Mouse (Mus musculus) heart, postnatal 36 days (tissue): ENCODE measurements around the gene Nt5m. TPM values are rescaled to one million over a fixed set of nuclear protein-coding genes. Genes with fewer than 3 reads are reported as not detected.

Source experiments
- DNase-seq, 2 experiments: peaks; one replicate each; pipeline ENCODE4 v3.0.0; 2021 to 2022
- intact Hi-C: fragments of 180-260 bp; cut with DNase I; formaldehyde crosslinking; loops from one replicate; pipeline ENCODE4 v1.15.1; 2025
- total RNA-seq, 2 experiments: library from RNA; stranded (reverse); gene quantifications; 2 replicates each; pipeline ENCODE4 v1.2.3; 2021

Nt5m gene
- 10 to 100 TPM; 20.2 to 27.0 TPM for total RNA-seq

DNA sequence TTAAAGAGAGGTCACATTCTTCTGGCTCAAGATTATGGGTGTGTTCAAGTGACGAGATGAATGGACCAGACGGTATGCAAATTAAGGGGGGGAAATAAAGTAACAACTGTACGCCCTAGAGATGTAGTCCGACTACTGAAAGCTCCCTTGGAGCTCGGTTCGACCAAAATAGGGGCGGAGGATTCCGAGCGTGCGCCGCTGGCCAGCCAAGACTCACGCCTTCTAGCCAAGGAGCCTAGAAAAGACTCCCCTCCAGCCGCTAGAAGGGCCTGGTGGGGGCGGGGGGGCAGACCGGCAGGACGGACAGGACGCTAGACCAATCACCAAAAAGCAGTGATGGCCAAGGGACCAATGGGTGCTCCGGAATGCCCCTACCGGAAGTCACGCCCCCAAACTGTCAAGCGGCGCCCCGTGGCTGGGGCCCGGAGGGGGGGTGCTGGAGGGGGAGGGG lies at the start of gene Nt5m:
Gene Nt5m (plus strand): TSS at position 440 of the 451 bp plus-strand sequence.
- intact Hi-C loops, result loop anchor here (2.0 kb wide), 1 partner anchor 28 kb away; the partner anchor contains the start of gene Flcn
- DNase-seq, result peak; percentile 93 to 95

DNA sequence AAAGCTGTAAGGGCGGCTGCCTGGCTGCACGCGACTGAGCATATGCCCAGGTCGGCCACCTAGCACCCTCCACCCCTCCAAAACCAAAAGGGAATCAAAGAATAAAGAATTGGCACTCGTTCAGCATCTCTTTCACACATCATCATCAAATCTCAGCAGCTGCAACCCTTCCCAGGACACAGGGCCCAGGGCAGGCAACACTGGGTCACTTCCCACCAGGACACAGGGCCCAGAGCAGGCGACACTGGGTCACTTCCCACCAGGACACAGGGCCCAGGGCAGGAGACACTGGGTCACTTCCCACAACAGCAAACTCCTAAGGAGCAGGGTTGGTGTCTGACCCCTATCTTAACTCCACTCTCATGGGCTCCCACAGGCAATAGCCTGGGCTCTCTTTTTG lies 45.9 kb upstream of the Nt5m start:
- intact Hi-C loops, result no loop called here
- DNase-seq, result no peak

DNA sequence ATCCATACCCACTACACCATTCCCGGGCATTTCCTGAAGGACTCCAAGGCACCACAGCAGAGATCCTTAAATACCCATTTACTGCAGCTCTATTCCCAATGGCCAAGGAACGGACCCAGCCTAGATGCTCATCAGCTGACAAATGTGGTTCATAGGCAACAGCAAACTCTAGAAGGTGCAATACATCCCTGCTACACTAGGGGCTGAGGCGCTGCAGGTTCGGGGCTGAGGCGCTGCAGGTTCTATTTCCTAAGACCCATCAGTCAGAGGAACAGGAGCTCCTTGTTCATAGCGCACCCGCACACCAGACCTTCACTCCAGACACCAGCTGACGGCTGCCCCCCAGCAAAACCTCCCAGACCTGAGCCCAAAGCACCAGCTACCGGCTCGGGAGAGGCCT lies 38.8 kb upstream of the Nt5m start:
- intact Hi-C loops, result no loop called here
- DNase-seq, result no peak

- intact Hi-C loops, result no loop called here
- DNase-seq, result no peak
Observed at GRCm38 (mm10) chr11:59801881-59802280, 37.4 kb upstream of the Nt5m start.

- no peak for DNase-seq
- intact Hi-C loops, result no loop called here
Observed at GRCm38 (mm10) chr11:59803516-59803915, 35.7 kb upstream of the Nt5m start.

DNA sequence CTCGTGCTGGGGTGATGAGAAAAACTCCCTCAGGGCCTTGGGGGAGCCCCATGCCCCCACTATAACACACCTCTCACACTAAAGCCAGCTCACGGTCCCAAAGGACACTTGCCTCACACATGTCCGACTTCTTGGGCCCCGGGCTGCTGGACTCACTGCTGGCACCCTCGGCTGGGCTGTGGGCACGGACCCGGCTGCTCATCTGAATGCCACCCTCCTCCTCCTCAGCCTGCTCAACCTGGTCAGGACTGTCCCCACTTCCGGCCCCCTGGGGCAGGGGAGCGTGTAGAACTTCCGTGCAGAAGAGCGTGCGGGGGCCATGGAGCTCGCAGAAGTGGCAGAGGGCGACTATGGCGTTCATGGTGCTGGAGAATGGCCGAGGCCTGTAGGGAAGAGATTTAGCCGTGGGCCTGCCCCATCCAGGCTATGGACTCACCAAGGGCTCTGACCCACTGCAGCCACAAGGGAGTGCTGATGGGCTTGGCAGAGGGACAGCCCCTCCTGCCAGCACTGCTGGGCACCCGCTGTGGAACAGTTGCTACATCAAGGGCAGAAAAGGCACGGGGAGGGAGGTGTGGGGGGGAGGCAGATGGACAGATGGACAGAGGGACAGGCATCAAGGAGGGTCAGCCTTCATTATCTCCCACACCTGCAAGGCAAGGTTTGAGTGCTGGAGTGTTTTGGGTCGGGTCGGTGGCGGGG lies 34.7 kb upstream of the Nt5m start:
- intact Hi-C loops, result no loop called here
- DNase-seq, result no peak

DNA sequence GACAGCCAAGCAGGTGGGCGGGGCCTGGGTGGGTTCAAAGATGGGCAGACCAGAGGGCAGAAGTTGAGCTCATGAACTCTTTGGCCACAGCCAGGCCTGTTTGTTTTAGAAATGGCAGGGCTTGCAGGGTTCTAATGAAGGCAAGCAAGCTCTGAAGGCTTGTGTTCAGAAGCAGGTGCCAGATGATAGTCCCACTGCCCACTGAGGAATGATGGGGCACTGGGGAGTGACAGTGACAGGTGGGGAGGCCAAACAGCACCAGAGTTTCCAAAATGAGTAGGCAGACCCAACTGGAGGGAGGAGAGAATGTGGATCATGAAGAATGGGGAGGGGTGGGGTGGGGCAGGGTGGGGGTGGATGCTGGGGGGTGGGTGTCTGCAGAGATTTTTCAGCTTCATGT lies 34.0 kb upstream of the Nt5m start:
- intact Hi-C loops, result no loop called here

DNA sequence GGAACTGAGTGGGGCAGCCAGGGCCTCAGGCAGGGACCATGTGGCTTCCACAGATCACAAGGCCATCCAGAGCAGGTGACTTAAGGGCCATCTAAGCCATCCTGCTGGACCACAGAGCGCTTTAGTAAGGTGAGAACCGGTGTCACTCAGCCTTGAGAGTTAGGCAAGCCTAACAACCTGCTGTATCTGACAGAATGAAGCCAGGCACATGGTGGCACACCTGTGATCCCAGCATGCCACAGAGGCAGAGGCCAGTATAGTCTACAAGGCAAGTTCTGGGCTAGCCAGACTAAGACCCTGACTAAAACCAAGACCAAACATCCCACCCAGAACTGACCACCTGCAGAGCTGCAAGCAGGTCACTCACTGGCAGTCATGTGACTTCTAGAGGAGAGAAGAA lies 33.6 kb upstream of the Nt5m start:
- intact Hi-C loops, result no loop called here
- no peak for DNase-seq

More for the DNA sequence above, 34.0 kb upstream of the Nt5m start:
- no peak for DNase-seq

DNA sequence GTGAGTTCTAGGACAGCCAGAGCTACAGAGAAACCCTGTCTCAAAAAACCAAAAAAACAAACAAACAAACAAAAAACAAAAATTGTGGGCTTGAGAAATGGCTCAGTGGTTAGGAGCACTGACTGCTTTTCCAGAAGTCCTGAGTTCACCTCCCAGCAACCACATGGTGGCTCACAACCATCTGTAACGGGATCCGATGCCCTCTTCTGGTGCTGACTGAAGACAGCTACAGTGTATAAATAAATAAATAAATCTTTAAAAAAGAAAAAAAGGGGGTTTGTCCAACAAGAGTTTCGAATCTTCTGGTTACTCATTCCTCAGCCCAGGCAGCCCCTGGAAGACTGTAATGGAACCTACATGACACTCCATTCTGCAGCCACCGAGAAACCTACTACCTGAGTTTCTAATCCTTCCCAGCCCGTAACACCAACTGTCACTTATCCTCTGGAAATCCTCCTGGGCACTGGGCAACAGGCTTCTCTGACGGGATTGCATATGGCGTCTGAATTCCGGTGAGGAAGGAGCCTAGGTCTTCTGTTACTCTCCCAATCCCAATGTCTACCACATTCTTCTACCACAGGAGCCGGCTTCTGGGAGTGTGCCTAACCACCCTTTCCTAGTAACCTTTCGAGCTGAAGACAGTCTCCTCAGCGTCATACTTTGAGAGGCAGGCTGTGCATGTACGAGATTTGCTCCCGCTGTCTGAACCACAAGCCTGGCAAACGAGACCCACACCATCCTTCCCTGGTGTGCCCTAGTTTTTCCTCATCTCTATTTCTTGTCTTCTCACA lies 30.9 kb upstream of the Nt5m start:
- intact Hi-C loops, result no loop called here
- DNase-seq, result no peak

DNA sequence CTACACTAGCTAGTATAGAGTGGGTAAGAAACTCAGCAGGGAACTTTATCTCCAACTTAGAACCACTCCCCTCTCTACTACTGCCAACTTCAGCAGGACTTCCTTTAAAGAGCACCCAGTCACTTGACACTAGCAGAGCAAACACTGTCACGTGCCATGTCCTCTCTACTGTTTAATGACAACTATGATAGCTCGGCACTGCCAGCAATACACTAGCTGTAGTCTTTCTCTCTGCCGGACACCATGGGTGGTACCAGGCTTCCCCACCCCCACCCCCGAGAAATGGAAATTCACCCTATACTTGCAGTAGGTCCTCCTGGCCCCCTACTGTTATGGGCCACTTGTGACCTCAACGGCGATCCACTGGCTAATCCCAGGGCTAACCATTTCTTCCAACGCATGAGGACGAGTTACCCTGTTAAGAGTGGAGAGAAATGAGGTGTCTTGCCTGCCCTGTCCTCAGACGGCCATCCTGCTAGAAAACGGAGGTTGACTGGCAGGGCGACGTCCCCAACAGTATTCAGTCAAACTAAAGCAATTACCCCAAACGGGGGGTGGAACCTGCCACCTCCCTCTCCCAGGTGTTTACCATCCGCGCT lies 30.1 kb upstream of the Nt5m start:
- intact Hi-C loops, result no loop called here
- no peak for DNase-seq

GRCm38 (mm10) chr11:59809670-59810474 lies 29.4 kb upstream of the Nt5m start, which contains the start of gene Flcn:
TSS of gene Flcn (minus strand) at chr11:59810016.
- intact Hi-C loops, result loop anchor here (2.0 kb wide), 1 partner anchor 29 kb away; the partner anchor contains the start of genes Cops3 and Nt5m
- DNase-seq, result peak; percentile 85 to 94

- DNase-seq, result no peak
- intact Hi-C loops, result loop anchor here (2.0 kb wide), 1 partner anchor 28 kb away; the partner anchor contains the start of genes Cops3 and Nt5m
Observed at GRCm38 (mm10) chr11:59810480-59811158, 28.6 kb upstream of the Nt5m start.

DNA sequence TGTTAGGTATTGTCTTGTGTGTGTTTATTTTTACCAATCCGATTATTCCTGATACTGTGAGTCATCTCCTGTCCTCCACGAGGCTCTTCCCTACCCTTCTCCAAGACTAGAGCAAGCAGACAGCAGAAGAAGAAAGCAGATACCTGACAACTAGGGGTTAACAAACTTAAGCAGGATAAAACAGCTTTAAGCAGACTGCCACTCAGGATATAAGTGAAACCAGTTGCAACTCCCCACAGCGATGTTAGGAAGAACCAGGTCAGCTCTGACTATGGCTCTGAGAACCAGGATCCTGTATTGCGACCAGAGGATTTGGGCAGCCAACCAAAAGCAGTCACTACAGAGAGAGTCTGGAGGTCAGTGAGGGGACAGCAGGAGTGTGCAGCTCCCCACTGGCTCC lies 28.0 kb upstream of the Nt5m start:
- intact Hi-C loops, result loop anchor here (2.0 kb wide), 1 partner anchor 28 kb away; the partner anchor contains the start of genes Cops3 and Nt5m
- no peak for DNase-seq

- no peak for DNase-seq
- intact Hi-C loops, result no loop called here
Observed at GRCm38 (mm10) chr11:59813276-59813675, 26.0 kb upstream of the Nt5m start.

DNA sequence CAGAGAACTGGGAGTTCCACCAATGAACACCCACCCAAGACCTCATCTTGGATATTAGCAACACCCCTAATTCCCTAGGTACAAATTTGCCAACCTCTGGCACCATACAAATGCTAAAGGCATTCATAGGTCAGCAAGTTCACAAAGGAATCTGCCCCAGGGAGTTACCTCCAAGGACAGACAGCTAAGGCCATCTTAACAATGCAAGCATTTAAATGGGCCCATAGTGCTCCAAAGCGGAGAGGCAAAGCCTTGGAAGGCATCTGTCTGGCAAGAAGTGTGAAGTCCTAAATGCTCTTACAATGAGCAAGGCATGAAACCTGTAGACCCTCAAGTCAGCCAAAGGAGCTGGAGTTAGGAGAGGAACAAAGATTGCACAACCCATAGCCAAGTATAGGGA lies 24.9 kb upstream of the Nt5m start:
- no peak for DNase-seq

GRCm38 (mm10) chr11:59814936-59815335 lies 24.3 kb upstream of the Nt5m start:
- no peak for DNase-seq
- intact Hi-C loops, result no loop called here

More for the DNA sequence above, 24.9 kb upstream of the Nt5m start:
- intact Hi-C loops, result no loop called here

DNA sequence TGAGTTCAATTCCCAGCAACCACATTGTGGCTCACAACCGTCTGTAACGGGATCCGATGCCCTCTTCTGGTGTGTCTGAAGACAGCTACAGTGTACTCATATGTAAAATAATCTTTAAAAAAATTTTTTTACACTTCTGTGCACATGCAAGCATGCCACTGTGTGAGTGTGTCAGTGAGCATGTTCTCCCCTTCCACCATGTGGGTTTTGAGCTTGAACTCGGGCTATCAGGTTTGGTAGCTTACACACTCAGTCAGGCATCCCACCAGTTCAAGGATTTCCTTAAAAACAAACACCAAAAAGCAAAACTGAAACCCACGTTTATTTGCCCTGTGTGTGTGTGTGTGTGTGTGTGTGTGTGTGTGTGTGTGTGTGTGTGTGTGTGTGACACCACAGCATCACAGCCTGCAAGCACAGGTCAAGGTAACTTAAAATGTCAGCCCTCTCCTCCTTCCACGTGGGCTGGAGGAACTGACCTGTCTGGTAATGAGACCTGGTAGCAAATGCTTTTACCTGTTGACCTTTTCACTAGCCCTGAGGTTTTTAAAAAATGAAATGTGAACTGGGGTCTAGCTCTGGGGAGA lies 23.7 kb upstream of the Nt5m start:
- intact Hi-C loops, result no loop called here
- no peak for DNase-seq

DNA sequence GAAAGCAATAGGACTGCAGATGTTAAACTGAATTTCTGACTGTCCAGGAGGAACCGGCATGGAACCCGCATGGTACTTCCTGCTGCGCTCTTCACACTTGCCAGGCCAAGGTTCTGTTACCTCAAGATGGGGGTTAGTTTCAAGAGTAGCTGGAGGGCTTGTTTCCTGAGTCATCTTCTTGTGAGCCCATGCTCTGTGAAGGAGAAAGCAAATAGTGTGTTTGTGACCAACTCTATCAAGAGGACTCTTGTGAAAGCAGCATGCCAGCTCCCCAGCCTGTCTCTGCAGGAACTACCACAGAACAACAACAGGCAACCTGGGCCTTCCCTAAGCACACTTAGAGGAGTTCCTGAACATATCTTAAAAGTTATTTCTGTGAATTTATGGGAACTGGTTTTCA lies 21.3 kb upstream of the Nt5m start:
- DNase-seq, result no peak
- intact Hi-C loops, result no loop called here

DNA sequence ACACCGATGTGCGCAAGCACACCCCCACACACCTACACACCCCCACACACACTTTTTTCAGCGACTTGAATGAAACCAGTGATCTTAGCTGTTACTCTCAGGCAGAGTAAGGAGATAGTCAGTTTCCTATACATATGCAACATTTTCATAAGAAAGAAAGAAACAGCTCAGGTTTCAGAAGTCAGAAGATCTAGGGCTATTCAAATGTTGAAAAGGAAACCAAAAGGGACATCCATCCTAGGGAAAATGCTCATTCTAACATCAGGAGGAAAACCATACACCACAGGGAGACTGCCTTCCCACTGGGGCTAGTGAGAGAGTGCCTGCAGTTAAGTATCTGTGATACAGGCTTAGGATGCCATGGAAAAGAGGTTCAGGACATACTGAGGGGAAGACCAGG lies 17.6 kb upstream of the Nt5m start:
- DNase-seq, result no peak
- intact Hi-C loops, result no loop called here
